Mouse (Mus musculus) neural tube, postnatal 0 days (tissue): ENCODE results near the gene Galnt2. TPM values are rescaled to one million over a fixed set of nuclear protein-coding genes. Genes with fewer than 3 reads are reported as not detected.

Experiments
- polyA plus RNA-seq: library from polyadenylated mRNA; unstranded; fragments of >200 nt; fragmentation: Nextera tagmentation; extraction: Ambion mirVana; gene quantifications from 2 replicates; pipeline ENCODE4 v1.2.1, GENCODE M21; 2015

The Galnt2 gene
- polyA plus RNA-seq: 65.3 and 66.1 TPM in 2 replicates

DNA sequence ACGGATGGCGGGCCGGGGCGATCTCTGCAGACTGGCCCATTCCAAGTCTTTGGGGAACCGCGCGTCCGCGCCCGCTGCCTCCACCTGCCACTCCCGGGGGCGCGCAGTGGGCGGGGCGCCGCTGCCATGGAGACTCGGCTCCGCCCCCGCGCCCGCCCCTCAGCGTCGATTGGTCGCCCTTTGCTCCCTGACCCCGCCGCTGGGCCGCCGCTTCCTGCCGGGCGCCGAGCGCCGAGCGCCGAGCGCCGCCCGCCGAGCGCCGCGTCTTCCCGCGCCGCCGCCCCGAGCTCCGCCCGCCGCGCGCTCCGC, at the start of gene Galnt2:
Galnt2 (plus strand) TSS at position 216 of the 309 bp plus-strand sequence.

Other genes with a start within 250 kb of the Galnt2 start
- 16.8 and 17.6 TPM in 2 replicates for gene Abcb10, start 248.3 kb upstream of the Galnt2 start, polyA plus RNA-seq
- gene Taf5l, start 210.0 kb upstream of the Galnt2 start, polyA plus RNA-seq: 15.6 and 16.2 TPM in 2 replicates
- gene Urb2, start 209.9 kb upstream of the Galnt2 start, polyA plus RNA-seq: 1.5 and 2.1 TPM in 2 replicates
- gene Pgbd5, start 208.3 kb downstream of the Galnt2 start, polyA plus RNA-seq: 18.7 and 20.6 TPM in 2 replicates